Mouse (Mus musculus) kidney, embryonic 14.5 days (tissue): ENCODE data around the gene Skint3. TPM values are rescaled to one million over a fixed set of nuclear protein-coding genes. Genes with fewer than 3 reads are reported as not detected.
"Not testable (repeated sequence)": the region's sequence is repeated elsewhere in the genome, so short reads cannot be mapped to it uniquely, and the experiment has no call there.

Experiments used
- ATAC-seq: fragments of 200-750 bp; cut with Nextera tagmentation; 2 replicates; pipeline ENCODE4 v1.8.0; 2017; ENCODE audit warnings: moderate number of reproducible peaks, mild to moderate bottlenecking, moderate TSS enrichment, moderate library complexity; ENCODE audit not compliant: low FRiP score, low TSS enrichment
- H3K27ac ChIP-seq: fragments of 300-500 bp; sonication (generic); 2 replicates; pipeline ENCODE4 v1.5.1; 2014; ENCODE audit warnings: low read depth, mild to moderate bottlenecking, low read length, moderate library complexity, mixed read lengths
- H3K27me3 ChIP-seq: fragments of 300-500 bp; sonication (generic); 2 replicates; pipeline ENCODE4 v1.6.1; 2014; ENCODE audit warnings: mild to moderate bottlenecking, low read length; ENCODE audit not compliant: control insufficient read depth, insufficient read depth
- H3K36me3 ChIP-seq: fragments of 300-500 bp; sonication (generic); 2 replicates; pipeline ENCODE4 v1.6.1; 2014; ENCODE audit warnings: low read length, mixed read lengths; ENCODE audit not compliant: control insufficient read depth, insufficient read depth
- H3K4me1 ChIP-seq: fragments of 300-500 bp; sonication (generic); 2 replicates; pipeline ENCODE4 v1.6.1; 2014; ENCODE audit warnings: low read length, mixed read lengths; ENCODE audit not compliant: control insufficient read depth, insufficient read depth
- H3K4me2 ChIP-seq: fragments of 300-500 bp; sonication (generic); replicated peaks from 2 replicates; pipeline ENCODE4 v1.6.1; 2014; ENCODE audit warnings: low read depth, mild to moderate bottlenecking, low read length
- H3K4me3 ChIP-seq: fragments of 300-500 bp; sonication (generic); 2 replicates; pipeline ENCODE4 v1.5.1; 2014; ENCODE audit warnings: mild to moderate bottlenecking, low read length
- H3K9ac ChIP-seq: fragments of 300-500 bp; sonication (generic); 2 replicates; pipeline ENCODE4 v1.6.1; 2014; ENCODE audit warnings: low read depth, mild to moderate bottlenecking, low read length, moderate library complexity
- H3K9me3 ChIP-seq: fragments of 300-500 bp; sonication (generic); 2 replicates; pipeline ENCODE4 v1.6.1; 2016; ENCODE audit warnings: low read length; ENCODE audit not compliant: control insufficient read depth
- WGBS: fragments of 180-500 bp; shearing (Covaris S2); extraction: QIAGEN DNeasy Blood & Tissue Kit; methylation state at CpG from one replicate; pipeline ENCODE4 v1.1.7; 2014; 5-methylcytosine and 5-hydroxymethylcytosine counted together
- polyA plus RNA-seq: library from polyadenylated mRNA; unstranded; fragments of >200 nt; fragmentation: Nextera tagmentation; extraction: Ambion mirVana; gene quantifications from 2 replicates; pipeline ENCODE4 v1.2.1, GENCODE M21; 2014

Skint3 gene
- not detected in 2 replicates for polyA plus RNA-seq

DNA sequence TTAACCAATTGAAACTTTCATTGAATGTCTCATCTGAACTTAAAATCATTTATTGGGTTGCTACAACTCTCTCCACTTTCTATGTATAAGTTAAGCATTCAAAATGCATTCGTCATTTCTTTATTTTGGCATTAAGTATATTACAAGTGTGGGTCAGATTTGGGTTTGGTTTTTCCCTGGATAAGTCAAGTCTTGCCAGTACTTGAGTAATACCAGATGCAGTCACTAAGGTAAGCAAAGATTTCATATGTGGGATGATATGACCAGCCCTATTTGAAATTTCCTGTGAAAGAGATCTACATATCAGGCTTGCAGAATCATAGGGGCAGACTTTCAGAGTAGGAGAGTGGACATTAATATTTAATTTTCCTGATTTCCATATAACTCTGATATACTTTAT, at the start of gene Skint3:
Skint3 (plus strand) TSS at position 301 of the 400 bp plus-strand sequence.
- Histone ChIP-seq H3K9ac (no peak within 1 kb of the TSS), H3K4me3 (no peak within 1 kb of the TSS), H3K27ac (no peak within 1 kb of the TSS), H3K9me3 (no peaks in the 10 kb centered on the region), H3K4me1 (no peaks in the 10 kb centered on the region), H3K27me3 (no peaks in the 10 kb centered on the region), H3K4me2 (no peak within 1 kb of the TSS), H3K36me3 (no peaks in the 10 kb centered on the region)
- ATAC-seq, result no peak
- WGBS, result 92% methylated on average over 1 of the region's 1 CpGs

DNA sequence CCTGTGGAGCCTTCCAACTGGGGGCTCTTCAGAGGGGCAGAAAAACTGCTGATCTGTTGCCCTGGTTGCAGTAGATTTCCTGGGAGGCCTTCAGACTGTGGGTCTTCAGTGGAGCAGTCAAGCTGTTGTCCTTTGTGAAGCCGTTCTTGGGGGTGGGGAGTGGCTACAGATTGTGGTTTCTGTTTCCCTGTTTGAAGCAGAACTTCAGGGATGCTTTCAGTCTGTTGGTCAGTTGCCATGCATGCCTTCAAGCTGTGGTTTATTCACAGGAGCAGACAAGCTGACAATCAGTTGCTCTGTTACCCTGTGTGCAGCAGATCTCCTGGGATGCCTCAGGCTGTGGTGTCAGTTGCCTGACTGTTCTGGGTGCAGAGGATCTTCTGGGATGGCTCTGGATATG, 11.4 kb downstream of the Skint3 start:
- no peak overlapping the region for H3K27ac ChIP-seq
- no peak overlapping the region for H3K9ac ChIP-seq
- WGBS, result 75% methylated on average over 1 of the region's 1 CpGs
- H3K4me3 ChIP-seq, result no peak overlapping the region
- H3K4me2 ChIP-seq, result no peak overlapping the region
- no peak for ATAC-seq
- no peaks in the 10 kb centered on the region for H3K36me3 ChIP-seq
- H3K27me3 ChIP-seq, result no peaks in the 10 kb centered on the region
- no peaks in the 10 kb centered on the region for H3K4me1 ChIP-seq
- H3K9me3 ChIP-seq, result no peaks in the 10 kb centered on the region

- Histone ChIP-seq H3K4me2 (no peak overlapping the region), H3K36me3 (no peaks in the 10 kb centered on the region), H3K4me1 (no peaks in the 10 kb centered on the region), H3K4me3 (no peak overlapping the region), H3K9ac (no peak overlapping the region), H3K9me3 (no peaks in the 10 kb centered on the region), H3K27me3 (no peaks in the 10 kb centered on the region), H3K27ac (no peak overlapping the region)
- WGBS, result 91% methylated on average over 3 of the region's 3 CpGs
- ATAC-seq, result no peak
Measured at GRCm38 (mm10) chr4:112243951-112244350, 11.9 kb downstream of the Skint3 start.

DNA sequence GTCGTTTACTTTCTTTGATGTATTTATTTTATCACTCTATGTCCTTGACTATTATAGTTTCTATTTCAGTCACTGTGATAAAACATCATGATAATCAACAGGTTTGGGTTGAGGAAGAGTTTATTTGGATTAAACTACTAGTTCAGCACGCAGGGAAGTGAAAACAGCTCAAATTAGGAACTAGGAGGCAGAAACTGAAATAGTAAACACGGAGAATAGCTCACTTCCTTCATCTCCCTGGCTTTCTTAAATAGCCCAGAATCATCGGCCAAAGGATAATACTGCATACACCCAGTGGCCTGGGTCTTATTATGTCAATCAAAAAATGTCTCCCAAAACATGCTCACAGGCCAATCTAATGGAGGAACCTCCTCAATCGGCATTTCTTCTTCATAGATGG, 24.0 kb downstream of the Skint3 start:
- Histone ChIP-seq H3K36me3 (no peaks in the 10 kb centered on the region), H3K9ac (no peak overlapping the region), H3K4me2 (no peak overlapping the region), H3K27me3 (no peaks in the 10 kb centered on the region), H3K9me3 (no peaks in the 10 kb centered on the region), H3K4me1 (no peaks in the 10 kb centered on the region), H3K27ac (no peak overlapping the region), H3K4me3 (no peak overlapping the region)
- ATAC-seq, result no peak
- WGBS, result 80% methylated on average over 5 of the region's 5 CpGs

GRCm38 (mm10) chr4:112287178-112287974, 55.3 kb downstream of the Skint3 start:
- H3K27ac ChIP-seq, result no peak overlapping the region
- WGBS, result 80% methylated on average over 12 of the region's 12 CpGs
- no peak overlapping the region for H3K4me2 ChIP-seq
- no peak overlapping the region for H3K4me3 ChIP-seq
- no peaks in the 10 kb centered on the region for H3K27me3 ChIP-seq
- ATAC-seq, result no peak
- H3K9me3 ChIP-seq, result peaks cover 4% of the 10 kb centered on the region; the same call in 1 of the 2 replicates
- H3K9ac ChIP-seq, result no peak overlapping the region
- no peaks in the 10 kb centered on the region for H3K4me1 ChIP-seq
- H3K36me3 ChIP-seq, result no peaks in the 10 kb centered on the region

DNA sequence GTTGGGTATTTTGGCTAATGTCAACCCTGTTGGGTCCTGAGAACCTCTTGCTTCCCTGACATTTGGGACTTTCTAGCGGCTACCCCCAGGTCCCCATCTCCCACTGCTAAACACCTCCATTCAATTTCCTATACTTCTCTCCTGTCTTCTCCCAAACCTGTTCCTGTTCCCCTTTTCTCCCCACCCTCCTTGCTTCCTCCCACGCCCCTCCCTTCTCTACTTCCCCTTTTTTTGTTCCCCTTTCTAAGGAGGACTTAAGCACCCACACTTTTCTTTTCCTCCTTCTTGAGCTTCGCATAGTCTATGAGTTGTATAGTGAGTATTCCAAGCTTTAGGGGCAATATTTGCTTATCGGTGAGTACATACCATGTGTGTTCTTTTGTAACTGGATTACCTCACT, 56.4 kb downstream of the Skint3 start:
- no peaks in the 10 kb centered on the region for H3K36me3 ChIP-seq
- peaks cover 4% of the 10 kb centered on the region; the same call in 1 of the 2 replicates for H3K9me3 ChIP-seq
- H3K27me3 ChIP-seq, result no peaks in the 10 kb centered on the region
- H3K4me2 ChIP-seq, result no peak overlapping the region
- H3K27ac ChIP-seq, result no peak overlapping the region
- no peak for ATAC-seq
- no peaks in the 10 kb centered on the region for H3K4me1 ChIP-seq
- 83% methylated on average over 4 of the region's 4 CpGs for WGBS
- no peak overlapping the region for H3K9ac ChIP-seq
- no peak overlapping the region for H3K4me3 ChIP-seq

DNA sequence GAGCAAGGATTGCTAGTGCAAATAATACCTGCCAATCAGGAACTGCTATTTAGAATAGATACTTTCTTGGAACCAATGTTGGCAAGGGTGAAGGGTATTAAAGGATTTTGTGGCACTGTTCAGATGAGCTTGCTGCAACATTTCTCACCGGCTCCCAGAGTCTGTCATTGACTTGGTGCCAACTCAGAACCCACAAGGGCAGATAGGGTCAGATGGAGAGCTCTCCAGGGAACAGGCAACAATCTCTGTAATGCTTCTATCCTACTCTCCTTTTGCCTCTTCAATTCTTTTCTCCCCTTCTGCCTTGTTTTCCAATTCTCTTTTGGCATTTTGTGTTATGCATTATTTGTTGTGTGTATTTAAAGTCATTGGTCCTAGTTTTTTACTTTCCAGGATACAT, 70.3 kb downstream of the Skint3 start:
- H3K27me3 ChIP-seq, result no peaks in the 10 kb centered on the region
- WGBS, result 71% methylated on average over 1 of the region's 1 CpGs
- no peak overlapping the region for H3K4me3 ChIP-seq
- no peak for ATAC-seq
- H3K9me3 ChIP-seq, result no peaks in the 10 kb centered on the region
- no peak overlapping the region for H3K9ac ChIP-seq
- H3K4me2 ChIP-seq, result no peak overlapping the region
- H3K36me3 ChIP-seq, result no peaks in the 10 kb centered on the region
- no peak overlapping the region for H3K27ac ChIP-seq
- no peaks in the 10 kb centered on the region for H3K4me1 ChIP-seq

- 79% methylated on average over 3 of the region's 3 CpGs for WGBS
- Histone ChIP-seq H3K4me1 (no peaks in the 10 kb centered on the region), H3K36me3 (no peaks in the 10 kb centered on the region), H3K4me2 (no peak overlapping the region), H3K9me3 (no peaks in the 10 kb centered on the region), H3K27ac (no peak overlapping the region), H3K9ac (no peak overlapping the region), H3K4me3 (no peak overlapping the region), H3K27me3 (no peaks in the 10 kb centered on the region)
- ATAC-seq, result no peak
Measured at GRCm38 (mm10) chr4:112302855-112303509, 70.9 kb downstream of the Skint3 start.

DNA sequence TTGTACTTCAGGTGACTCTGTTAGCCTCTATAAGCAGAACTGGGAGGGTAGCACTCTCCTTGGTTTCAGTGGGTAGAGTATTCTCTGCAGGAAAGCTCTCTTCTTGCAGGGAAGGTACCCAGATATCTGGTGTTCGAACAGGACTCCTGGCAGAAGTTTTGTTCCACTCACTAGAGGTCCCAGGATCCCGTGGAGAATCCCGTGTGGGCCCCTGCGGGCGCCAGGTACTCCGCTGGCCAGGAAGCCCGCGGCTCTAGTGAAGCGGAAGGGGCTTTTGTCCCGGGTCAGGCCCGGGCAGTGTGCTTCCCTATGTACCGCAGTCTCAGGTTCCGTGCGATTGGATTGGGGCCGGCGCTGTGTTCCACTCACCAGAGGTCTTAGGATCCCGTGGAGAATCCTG, 117.1 kb downstream of the Skint3 start:
- H3K4me2 ChIP-seq, H3K36me3 ChIP-seq, H3K27ac ChIP-seq, H3K9ac ChIP-seq, H3K27me3 ChIP-seq, H3K4me3 ChIP-seq, H3K4me1 ChIP-seq, ATAC-seq, H3K9me3 ChIP-seq: not testable (repeated sequence)
- 95% methylated on average over 15 of the region's 17 CpGs for WGBS
